Mouse (Mus musculus): Measurements from ENCODE around the gene Vmn1r209. TPM values are rescaled to one million over a fixed set of nuclear protein-coding genes. Genes with fewer than 3 reads are reported as not detected.

The Vmn1r209 gene
- polyA plus RNA-seq (2014; fragmentation: Illumina TruSeq; extraction: RNeasy Lipid Tissue Mini Kit (QIAGEN cat#74804); ENCODE audit: low read depth, low replicate concordance), result not detected

GRCm38 (mm10) chr13:22809582-22809981 lies at the start of gene Vmn1r209:
Gene Vmn1r209, minus strand, starts transcription at chr13:22809682.

GRCm38 (mm10) chr13:22857461-22857860 lies 48.0 kb upstream of the Vmn1r209 start, which contains the start of gene Vmn1r211:
Gene Vmn1r211, minus strand, starts transcription at chr13:22857561.

GRCm38 (mm10) chr13:22831248-22831647 lies 21.8 kb upstream of the Vmn1r209 start, which contains the start of gene Vmn1r210:
Gene Vmn1r210, minus strand, starts transcription at chr13:22831348.

GRCm38 (mm10) chr13:22777300-22777699 lies 32.2 kb downstream of the Vmn1r209 start, which contains the start of gene Vmn1r208:
Gene Vmn1r208, minus strand, starts transcription at chr13:22777400.

Other genes starting within 250 kb of the Vmn1r209 start
- gene Vmn1r205, start 216.7 kb downstream of the Vmn1r209 start, polyA plus RNA-seq (2014; fragmentation: Illumina TruSeq; extraction: RNeasy Lipid Tissue Mini Kit (QIAGEN cat#74804); ENCODE audit: low read depth, low replicate concordance), result not detected
- not detected for gene Vmn1r206, start 185.4 kb downstream of the Vmn1r209 start, polyA plus RNA-seq (2014; fragmentation: Illumina TruSeq; extraction: RNeasy Lipid Tissue Mini Kit (QIAGEN cat#74804); ENCODE audit: low read depth, low replicate concordance)
- not detected for gene Vmn1r207-ps, start 80.1 kb downstream of the Vmn1r209 start, polyA plus RNA-seq (2014; fragmentation: Illumina TruSeq; extraction: RNeasy Lipid Tissue Mini Kit (QIAGEN cat#74804); ENCODE audit: low read depth, low replicate concordance)
- gene Vmn1r208, start 32.3 kb downstream of the Vmn1r209 start, polyA plus RNA-seq (2014; fragmentation: Illumina TruSeq; extraction: RNeasy Lipid Tissue Mini Kit (QIAGEN cat#74804); ENCODE audit: low read depth, low replicate concordance), result not detected
- not detected for gene Vmn1r210, start 21.7 kb upstream of the Vmn1r209 start, polyA plus RNA-seq (2014; fragmentation: Illumina TruSeq; extraction: RNeasy Lipid Tissue Mini Kit (QIAGEN cat#74804); ENCODE audit: low read depth, low replicate concordance)
- gene Vmn1r211, start 47.9 kb upstream of the Vmn1r209 start, polyA plus RNA-seq (2014; fragmentation: Illumina TruSeq; extraction: RNeasy Lipid Tissue Mini Kit (QIAGEN cat#74804); ENCODE audit: low read depth, low replicate concordance), result not detected
- gene Vmn1r212, start 74.5 kb upstream of the Vmn1r209 start, polyA plus RNA-seq (2014; fragmentation: Illumina TruSeq; extraction: RNeasy Lipid Tissue Mini Kit (QIAGEN cat#74804); ENCODE audit: low read depth, low replicate concordance), result not detected
- gene Vmn1r213, start 198.0 kb upstream of the Vmn1r209 start, polyA plus RNA-seq (2014; fragmentation: Illumina TruSeq; extraction: RNeasy Lipid Tissue Mini Kit (QIAGEN cat#74804); ENCODE audit: low read depth, low replicate concordance), result not detected
- gene Vmn1r214, start 220.7 kb upstream of the Vmn1r209 start, polyA plus RNA-seq (2014; fragmentation: Illumina TruSeq; extraction: RNeasy Lipid Tissue Mini Kit (QIAGEN cat#74804); ENCODE audit: low read depth, low replicate concordance), result not detected